Mouse (Mus musculus): ENCODE results near the gene Bcl2l10.

Bcl2l10 gene

GRCm38 (mm10) chr9:75347458-75347857 lies at the start of gene Bcl2l10:
Bcl2l10 (plus strand) TSS chr9:75347758.
- no peak for DNase-seq (ENCODE audit: low spot score)

- DNase-seq (ENCODE audit: low spot score): no peak
Observed at GRCm38 (mm10) chr9:75299342-75299741, 48.2 kb upstream of the Bcl2l10 start.

GRCm38 (mm10) chr9:75303033-75303432 lies 44.5 kb upstream of the Bcl2l10 start:
- DNase-seq (ENCODE audit: low spot score): no peak

GRCm38 (mm10) chr9:75303701-75304261 lies 43.8 kb upstream of the Bcl2l10 start:
- no peak for DNase-seq (ENCODE audit: low spot score)

- no peak for DNase-seq (ENCODE audit: low spot score)
Observed at GRCm38 (mm10) chr9:75304286-75304685, 43.3 kb upstream of the Bcl2l10 start.

GRCm38 (mm10) chr9:75306126-75306898 lies 41.2 kb upstream of the Bcl2l10 start, which contains the start of gene Gnb5:
Gnb5 (plus strand) TSS chr9:75306288.
- no peak for DNase-seq (ENCODE audit: low spot score)

- no peak for DNase-seq (ENCODE audit: low spot score)
Observed at GRCm38 (mm10) chr9:75307015-75307414, 40.5 kb upstream of the Bcl2l10 start.

GRCm38 (mm10) chr9:75308621-75309020 lies 38.9 kb upstream of the Bcl2l10 start:
- no peak for DNase-seq (ENCODE audit: low spot score)

GRCm38 (mm10) chr9:75312008-75312407 lies 35.5 kb upstream of the Bcl2l10 start:
- DNase-seq (ENCODE audit: low spot score): peak; percentile 51

- DNase-seq (ENCODE audit: low spot score): no peak
Observed at GRCm38 (mm10) chr9:75313138-75313831, 34.3 kb upstream of the Bcl2l10 start.

GRCm38 (mm10) chr9:75313832-75314516 lies 33.6 kb upstream of the Bcl2l10 start:
- DNase-seq (ENCODE audit: low spot score): peak; percentile 41

GRCm38 (mm10) chr9:75314517-75315105 lies 32.9 kb upstream of the Bcl2l10 start:
- no peak for DNase-seq (ENCODE audit: low spot score)

GRCm38 (mm10) chr9:75315238-75315637 lies 32.3 kb upstream of the Bcl2l10 start:
- DNase-seq (ENCODE audit: low spot score): no peak

GRCm38 (mm10) chr9:75316771-75317170 lies 30.8 kb upstream of the Bcl2l10 start:
- DNase-seq (ENCODE audit: low spot score): no peak

- no peak for DNase-seq (ENCODE audit: low spot score)
Observed at GRCm38 (mm10) chr9:75318196-75318595, 29.4 kb upstream of the Bcl2l10 start.

GRCm38 (mm10) chr9:75319365-75319764 lies 28.2 kb upstream of the Bcl2l10 start:
- no peak for DNase-seq (ENCODE audit: low spot score)

GRCm38 (mm10) chr9:75322099-75322885 lies 25.3 kb upstream of the Bcl2l10 start:
- DNase-seq (ENCODE audit: low spot score): no peak

- no peak for DNase-seq (ENCODE audit: low spot score)
Observed at GRCm38 (mm10) chr9:75328047-75328446, 19.5 kb upstream of the Bcl2l10 start.

- no peak for DNase-seq (ENCODE audit: low spot score)
Observed at GRCm38 (mm10) chr9:75330821-75331220, 16.7 kb upstream of the Bcl2l10 start.

GRCm38 (mm10) chr9:75334440-75334839 lies 13.1 kb upstream of the Bcl2l10 start:
- DNase-seq (ENCODE audit: low spot score): no peak

GRCm38 (mm10) chr9:75338016-75338415 lies 9.5 kb upstream of the Bcl2l10 start:
- no peak for DNase-seq (ENCODE audit: low spot score)
